Mouse (Mus musculus): ENCODE measurements at regions not wholly inside any gene's neighbourhood (a gene's known extent, or its start where the extent isn't known, plus 50 kb on each side); places are given as distances from the start of the nearest gene placed in this dataset.

DNA sequence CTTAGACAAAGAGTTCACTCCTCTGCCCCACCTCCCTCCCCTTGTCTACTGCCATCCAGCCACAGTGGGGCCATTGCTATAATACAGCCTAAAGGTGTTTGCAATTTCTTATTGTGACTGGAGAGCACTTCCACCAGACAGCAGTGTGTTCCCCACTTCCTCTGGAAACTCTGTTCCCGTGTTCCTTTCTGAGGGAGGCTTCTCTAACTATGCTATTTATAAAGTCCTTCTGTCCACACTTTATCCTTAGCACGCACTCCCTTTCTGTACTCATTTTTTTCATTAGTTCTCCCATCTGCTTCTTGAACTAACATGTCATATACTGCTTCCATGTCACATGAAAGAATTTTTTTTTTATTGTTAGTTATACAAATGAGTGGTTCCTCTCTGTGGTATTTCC is 52.0 kb upstream of the 4930432M17Rik start:
- no peak for DNase-seq (ENCODE audit: extremely low spot score in 1 of 2, low spot score in 1 of 2)

DNA sequence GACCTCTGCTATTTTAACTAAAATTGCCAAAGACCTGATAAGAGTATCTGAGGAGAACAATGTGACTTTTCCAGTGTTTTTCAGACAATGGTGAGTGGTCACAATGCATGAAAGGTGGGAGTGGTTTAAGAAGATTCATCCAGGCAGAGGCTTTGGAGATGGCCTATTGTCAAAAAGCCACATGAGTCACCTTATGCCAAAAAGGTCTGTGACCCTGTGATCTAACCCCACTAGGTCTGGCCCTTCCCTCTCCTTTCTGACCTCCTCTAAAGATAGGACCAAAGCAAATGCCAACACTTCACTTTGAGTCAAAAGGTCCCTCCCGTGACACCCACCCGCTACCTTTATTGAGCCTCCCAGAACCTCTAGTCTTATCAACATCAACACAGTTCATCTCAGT is 52.4 kb upstream of the 4930432M17Rik start:
- no peak for DNase-seq (ENCODE audit: extremely low spot score in 1 of 2, low spot score in 1 of 2)

DNA sequence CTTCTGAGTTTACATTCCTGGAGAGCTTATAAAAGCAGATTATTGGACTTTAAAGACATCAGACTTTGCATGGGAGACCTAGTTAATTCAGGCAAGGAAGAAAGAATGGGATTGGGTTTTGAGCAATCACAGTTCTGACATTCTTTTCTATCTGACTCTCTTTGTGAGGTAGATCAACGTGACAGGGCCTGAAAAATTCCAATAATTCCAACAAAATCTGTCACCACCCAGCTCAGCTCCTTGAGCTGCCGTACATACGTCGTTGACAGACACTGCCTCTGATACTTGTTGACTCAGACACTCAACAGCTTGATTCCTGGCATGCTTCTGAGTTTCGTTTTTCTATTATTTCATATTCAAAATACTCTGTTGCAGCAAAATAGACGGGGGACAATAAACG is 53.2 kb upstream of the 4930432M17Rik start:
- DNase-seq (ENCODE audit: extremely low spot score in 1 of 2, low spot score in 1 of 2) = no peak

DNA sequence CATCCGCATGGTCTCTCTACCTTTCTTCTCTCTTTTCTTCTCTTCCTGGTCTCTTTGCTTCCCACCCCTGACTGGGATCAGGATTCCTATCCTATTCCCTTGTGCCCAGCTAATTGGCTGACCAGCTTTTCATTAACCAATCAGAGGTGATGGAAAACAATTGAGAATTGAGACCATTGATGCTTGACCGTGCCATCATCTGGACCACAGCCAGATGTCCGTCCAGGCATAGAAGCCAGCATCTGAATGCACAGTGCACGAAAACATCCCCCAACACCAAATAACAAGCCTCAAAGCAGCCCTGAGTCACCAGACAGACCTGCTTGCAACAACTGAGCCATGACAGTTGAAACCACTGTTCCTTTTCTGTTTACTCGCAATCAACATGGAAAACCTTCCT is 54.5 kb upstream of the 4930432M17Rik start:
- no peak for DNase-seq (ENCODE audit: extremely low spot score in 1 of 2, low spot score in 1 of 2)

DNA sequence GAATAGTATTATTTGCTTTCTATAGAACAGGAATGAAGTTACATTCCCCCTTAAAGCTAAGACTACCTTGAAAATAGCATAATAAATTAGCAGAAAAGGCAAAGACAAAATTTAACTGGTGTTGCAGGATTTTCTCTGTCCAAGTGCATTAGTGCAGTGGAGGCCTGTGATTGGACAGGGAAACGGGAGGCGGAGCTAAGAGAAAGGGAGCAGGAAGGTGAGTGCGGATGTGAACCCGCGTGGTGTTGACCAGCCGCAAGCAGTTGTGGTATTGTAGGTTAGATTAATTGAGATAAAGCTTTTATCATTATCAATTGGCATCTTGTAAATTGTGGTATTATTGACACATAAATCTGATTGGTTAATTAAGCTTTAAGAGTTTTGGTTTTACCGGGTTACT is 55.8 kb upstream of the 4930432M17Rik start:
- no peak for DNase-seq (ENCODE audit: extremely low spot score in 1 of 2, low spot score in 1 of 2)

DNA sequence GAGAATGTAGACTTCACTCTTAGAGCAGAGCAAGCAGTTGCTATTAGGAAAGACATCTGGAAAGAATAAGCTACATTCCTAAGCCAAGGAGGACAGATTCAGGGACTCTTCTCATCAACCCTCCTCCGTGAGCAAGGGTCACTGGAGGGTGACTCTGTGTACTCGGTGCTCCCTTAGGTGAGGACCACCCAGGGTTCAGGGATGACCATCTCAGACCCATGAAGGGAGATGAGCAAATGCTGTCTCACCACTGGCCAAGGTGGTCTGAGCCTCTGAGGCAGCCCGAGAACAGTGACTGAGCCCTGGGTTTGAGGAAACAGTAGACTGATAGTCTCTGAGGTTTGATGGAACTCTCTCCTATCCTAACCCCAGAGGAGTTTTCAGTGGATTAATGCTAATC is 57.3 kb upstream of the 4930432M17Rik start:
- DNase-seq (ENCODE audit: extremely low spot score in 1 of 2, low spot score in 1 of 2) = no peak

DNA sequence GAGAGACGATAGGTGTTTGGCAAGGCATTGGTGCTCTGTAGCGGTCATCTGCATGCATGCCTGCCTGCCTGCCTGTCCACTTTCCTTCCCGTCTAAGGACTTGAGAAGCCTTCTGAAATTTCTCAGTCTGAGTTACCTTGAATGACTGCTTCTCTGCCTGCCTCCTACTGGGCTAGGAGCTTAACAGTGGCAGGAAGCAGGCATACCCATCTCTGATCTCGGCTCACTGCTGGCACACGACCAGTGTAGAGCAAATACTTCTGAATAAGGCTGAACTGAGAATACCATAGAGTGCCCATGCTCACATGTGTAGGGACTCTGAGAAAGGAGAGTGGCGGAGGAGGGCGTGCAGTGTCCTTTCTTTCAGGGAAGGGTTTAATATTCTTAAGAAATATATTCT is 60.7 kb upstream of the 4930432M17Rik start:
- no peak for DNase-seq (ENCODE audit: extremely low spot score in 1 of 2, low spot score in 1 of 2)

DNA sequence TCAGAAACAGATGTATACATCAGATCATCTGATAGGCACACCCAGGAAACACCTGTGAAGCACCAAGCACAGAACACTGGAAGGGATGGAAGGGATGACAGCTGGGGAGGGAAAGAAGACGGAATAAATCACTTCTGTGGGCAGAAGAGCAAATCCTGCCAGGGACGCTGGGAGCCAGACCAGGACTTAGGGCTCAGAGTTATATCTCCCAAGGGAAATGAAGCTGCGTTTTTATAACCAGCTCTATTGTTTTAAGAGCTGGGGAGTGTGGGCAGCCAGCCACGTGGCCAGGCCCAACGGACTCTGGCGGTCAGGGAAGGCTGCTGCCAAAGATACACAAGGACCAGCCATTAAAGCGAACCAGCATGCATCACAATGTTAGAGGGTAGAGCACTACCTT is 61.5 kb upstream of the 4930432M17Rik start:
- DNase-seq (ENCODE audit: extremely low spot score in 1 of 2, low spot score in 1 of 2) = no peak

DNA sequence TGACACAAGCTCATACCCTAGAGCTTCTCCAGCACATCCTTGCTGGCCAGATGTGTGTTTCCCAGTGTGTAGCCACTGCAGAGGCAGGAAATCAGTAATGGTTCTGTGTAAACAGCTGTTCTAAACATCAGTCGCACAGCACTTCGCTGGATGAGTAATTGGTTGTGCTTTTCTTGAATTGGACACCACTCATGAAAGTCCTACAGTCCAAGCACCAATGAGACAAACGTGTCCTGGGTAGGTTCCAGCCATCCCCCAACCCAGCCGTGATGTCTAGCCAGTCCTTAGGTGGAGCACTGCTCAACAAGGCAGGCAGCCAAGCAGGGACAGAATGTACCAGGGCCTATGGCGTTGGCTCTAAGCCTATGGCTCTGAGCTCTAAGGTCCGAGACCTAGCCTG is 65.8 kb upstream of the 4930432M17Rik start:
- no peak for DNase-seq (ENCODE audit: extremely low spot score in 1 of 2, low spot score in 1 of 2)

DNA sequence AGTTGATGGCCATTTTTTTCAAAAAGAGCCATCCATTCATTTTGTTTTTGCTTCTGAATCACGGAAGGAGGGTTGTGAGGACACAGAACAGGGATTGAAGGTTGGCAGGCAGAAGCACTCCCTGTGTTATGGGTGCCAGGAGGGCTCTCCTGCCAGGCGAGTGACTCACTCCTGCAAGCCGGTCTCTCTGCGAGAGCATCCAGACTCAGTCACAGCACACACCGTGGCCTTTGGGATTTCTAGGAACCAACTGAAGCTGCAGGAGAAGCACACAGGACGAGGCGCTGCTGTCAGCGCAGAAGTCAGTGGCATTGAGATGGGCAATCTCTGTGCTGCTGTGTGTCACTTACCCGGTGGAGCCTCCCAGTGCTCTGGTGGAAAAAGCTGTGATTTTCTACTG is 66.5 kb upstream of the 4930432M17Rik start:
- peak in 1 of 2 experiments; percentile 5 for DNase-seq (ENCODE audit: extremely low spot score in 1 of 2, low spot score in 1 of 2)

DNA sequence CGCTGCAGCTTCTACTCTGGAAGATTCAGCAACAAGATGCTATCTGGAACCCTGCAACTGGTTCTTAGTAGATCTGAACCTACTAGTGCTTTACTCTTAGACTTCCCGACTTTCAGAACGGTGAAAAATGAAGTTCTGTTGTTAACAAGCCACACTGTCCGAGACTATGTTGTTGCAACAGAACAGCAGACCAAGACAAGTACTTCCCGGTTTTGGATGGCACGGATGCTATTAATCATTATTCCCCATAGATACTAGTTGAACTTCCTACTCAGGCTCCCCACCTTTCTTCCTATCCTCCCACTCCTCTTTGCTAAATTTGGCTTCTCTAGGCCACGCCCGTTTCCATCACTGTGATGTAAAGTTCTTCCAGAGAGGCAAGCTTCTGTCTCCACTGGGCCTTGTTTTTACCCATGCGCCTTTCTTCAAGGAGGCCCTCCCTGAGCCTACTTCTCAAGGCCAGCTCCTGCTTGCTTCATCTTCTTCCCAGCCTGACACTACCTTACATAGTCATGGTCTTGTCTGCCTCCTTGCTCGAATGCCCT is 67.7 kb upstream of the 4930432M17Rik start:
- no peak for DNase-seq (ENCODE audit: extremely low spot score in 1 of 2, low spot score in 1 of 2)

DNA sequence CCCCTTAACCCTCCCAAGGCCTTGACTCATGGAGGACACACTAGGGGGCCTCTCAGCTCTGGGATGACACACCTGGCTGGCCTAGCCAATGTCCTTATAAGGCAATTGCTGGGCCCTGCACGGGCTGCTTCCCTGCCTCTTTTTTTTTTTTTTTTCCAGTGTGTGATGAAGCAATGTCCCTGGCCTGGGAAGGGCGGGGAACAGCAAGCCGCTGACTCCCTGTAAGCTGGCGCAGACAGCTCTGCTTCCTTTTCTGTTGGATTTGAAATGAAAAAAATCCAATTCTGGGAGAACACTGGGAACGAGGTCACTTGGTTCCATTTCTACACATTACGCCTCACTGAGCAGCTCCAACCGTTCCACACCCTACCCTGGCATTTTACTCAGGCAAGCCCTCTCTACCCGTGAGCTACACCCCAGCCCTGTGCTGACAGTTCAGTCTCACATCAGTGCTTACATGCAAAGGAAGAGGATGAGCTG is 68.4 kb upstream of the 4930432M17Rik start:
- DNase-seq (ENCODE audit: extremely low spot score in 1 of 2, low spot score in 1 of 2) = no peak

DNA sequence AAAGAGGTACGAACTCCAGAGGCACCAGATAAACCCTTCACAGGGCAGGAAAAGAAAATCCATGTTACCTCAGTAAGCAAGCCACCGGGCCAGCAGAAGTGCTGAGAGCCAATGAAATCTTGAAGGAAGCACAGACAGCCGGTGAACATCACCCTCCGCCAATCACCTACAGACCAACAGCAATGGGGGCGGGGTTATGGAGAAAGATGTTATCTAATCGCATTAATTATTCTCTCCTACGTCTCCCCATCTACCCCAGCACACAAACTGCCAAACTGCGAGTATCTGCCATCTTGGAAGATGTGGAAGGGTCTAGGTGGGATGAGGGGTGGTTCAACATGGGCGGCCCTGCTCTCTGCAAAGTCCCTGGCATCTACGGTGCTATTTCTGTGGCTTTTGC is 68.6 kb upstream of the Slc44a3 start:
- no peak for DNase-seq (ENCODE audit: extremely low spot score in 1 of 2, low spot score in 1 of 2)

DNA sequence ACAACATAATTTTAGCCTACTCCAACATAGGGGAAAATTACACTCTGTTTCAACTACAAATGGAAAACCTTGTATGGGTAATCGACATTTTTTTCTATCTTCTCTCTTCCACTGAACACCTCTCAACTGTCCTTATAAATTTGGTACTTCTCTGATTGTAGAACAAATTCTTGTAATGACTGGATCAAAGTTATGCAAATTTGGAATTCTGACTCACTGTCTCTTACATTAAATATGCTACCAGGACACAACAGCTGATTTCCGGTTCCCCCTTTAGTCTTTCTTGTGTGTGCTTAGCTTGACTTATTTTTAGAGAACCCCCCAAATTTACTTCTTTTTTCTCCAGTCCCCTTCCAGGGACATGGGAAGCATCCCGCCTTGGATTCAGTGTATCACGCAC is 68.2 kb upstream of the Slc44a3 start:
- no peak for DNase-seq (ENCODE audit: extremely low spot score in 1 of 2, low spot score in 1 of 2)

DNA sequence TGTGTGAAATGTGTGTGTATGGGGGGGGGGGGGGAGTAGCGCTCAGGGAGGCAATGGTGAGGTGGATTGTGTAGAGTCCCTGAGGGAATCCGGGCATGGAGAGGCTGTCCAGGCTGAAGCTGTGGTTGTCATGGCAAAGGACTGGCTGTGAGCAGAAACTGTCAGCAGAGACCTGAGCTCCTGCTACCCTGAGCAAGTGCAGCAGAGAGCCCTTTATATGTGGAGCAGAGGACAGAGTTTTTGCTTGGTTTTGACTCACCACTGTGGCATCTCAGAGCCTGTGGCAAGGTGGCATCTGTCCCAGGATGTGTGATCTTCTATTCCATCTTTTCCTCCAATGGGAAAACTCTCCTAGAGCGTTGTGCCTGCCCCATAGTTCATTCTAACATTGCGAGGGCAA is 65.8 kb upstream of the Slc44a3 start:
- DNase-seq (ENCODE audit: extremely low spot score in 1 of 2, low spot score in 1 of 2) = no peak

DNA sequence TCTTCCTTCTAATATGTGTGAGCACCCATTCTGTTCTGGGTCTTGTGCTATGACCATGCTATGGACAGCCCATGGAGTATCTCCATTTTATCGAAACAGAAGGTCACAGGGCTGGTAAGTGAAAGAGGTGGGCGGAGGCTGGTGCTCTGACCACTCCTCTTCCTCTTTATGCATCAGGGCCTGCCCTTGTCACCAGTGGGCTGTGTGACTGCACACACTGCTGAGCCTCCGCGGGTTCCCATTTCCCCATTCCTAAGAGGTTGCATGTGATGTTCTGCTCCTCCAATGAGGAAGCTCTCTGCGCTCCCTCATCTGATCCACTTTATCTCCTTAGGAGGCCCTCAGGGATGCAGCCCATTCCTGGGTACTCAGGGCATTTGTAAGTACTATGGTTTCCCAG is 65.0 kb upstream of the Slc44a3 start:
- DNase-seq (ENCODE audit: extremely low spot score in 1 of 2, low spot score in 1 of 2) = no peak

DNA sequence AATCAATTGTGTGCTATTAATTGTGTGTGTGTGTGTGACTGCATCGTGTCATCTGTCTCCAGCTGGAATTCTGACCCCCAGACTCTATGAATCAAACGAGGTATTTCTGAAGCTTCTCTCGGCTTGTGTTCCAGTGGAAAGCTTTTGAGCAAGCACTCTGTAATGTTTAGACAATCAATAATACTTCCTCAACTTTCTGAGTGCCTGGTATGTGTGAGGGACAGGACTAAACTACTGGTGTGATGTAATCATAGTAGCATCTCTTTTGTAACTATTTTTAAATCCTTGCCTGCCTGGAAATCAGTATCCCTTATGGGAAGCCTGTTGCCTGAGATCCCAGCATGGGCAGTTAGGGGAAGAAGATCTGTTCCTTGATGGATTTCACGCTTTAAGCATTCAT is 62.4 kb upstream of the Slc44a3 start:
- no peak for DNase-seq (ENCODE audit: extremely low spot score in 1 of 2, low spot score in 1 of 2)

DNA sequence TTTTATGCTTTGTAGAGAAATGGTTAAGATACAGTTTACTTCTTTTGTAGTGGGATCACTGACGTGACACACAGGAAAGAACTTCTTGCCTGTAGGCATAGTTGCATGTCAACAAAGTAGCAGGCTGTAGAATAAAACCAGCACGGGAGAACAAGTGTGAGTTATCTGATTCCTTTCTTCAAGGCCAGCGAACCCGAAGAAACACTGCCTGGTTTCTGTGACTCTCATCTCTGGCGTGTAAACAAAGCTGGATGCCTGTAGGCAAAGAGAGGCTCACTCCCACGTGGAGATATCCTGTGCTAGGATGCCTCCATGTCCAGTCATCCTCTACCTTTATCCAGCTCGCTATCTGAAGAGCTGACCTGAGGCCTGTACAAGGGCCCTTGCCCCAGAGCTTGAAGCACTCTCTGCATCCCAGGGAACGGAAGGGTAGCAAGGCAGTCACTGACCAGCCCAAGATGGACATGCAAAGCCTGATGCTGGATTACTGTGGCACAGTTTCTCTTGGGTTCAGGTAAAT is 61.5 kb upstream of the Slc44a3 start:
- no peak for DNase-seq (ENCODE audit: extremely low spot score in 1 of 2, low spot score in 1 of 2)

DNA sequence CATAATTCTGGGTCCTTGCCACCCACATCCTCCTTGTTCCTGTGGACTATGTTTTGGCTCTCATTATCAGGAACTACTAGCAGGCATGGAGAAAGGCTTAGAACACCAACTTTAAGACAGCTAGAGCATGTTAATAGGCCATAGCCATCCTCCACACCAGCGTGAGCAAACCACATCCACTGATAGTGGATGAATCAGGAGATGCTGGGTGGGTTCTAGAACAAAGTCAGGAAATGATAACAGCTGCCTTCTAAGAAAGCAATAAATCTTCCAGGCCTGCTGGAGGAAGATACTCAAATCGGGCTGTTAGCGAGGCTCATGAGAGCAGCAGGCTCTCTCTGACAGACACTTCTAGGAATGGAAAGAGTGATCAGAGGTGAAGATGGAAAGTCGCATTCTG is 60.9 kb upstream of the Slc44a3 start:
- DNase-seq (ENCODE audit: extremely low spot score in 1 of 2, low spot score in 1 of 2) = no peak

DNA sequence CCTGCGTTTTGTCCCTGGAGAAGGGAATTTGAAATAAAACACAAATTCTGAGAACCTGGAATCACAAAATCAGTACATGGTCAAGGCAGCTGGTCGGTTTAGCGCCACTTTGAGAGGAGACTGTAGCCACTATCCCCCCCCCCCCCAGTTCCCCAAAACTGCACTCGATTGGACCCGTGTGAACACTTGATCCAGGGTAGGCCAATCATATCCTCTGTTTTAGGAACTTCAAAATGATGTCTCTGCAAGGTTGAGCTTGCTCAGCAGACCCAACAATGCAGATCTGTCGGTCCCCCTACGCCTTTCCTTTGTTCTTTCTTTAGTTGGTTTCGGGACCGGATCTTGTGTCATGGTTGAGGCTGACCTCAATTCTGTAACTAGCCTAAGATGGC is 57.3 kb upstream of the Slc44a3 start:
- no peak for DNase-seq (ENCODE audit: extremely low spot score in 1 of 2, low spot score in 1 of 2)

DNA sequence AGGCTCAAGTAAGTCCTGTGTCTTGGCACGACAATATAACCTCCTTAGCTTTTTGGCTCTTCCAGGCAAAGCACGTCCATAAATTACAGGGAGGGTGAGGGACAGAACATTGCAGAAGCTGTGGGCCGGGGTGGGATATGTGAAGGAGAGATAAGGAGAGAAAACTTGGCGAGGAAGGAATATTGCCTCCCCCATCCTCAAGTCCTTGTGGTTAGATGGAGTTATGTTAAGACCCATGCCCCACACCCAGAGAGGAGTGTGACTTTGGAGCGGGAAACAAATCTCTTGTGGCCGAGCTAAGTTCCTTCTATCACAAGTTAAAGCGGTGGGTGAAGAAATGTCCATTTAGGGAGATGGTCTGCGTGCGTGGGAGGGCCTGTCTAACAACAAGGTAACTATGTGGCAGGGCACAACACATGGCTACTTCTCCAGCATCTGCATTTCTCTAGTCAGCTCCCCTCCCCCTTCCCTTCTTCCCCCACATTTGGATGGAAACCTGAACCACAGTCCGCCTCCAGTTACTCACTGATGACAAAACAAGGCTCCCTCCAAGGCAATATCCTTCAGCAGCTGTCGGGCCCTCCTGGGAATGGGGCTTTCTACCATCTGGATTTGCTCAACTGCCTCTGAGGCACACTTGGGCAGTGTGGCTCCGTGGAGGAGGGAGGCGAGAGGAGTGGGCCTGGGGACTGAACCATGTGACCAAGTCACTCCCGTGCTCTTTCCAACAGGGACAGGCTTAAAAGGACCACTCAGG is 56.7 kb upstream of the Slc44a3 start:
- no peak for DNase-seq (ENCODE audit: extremely low spot score in 1 of 2, low spot score in 1 of 2)

DNA sequence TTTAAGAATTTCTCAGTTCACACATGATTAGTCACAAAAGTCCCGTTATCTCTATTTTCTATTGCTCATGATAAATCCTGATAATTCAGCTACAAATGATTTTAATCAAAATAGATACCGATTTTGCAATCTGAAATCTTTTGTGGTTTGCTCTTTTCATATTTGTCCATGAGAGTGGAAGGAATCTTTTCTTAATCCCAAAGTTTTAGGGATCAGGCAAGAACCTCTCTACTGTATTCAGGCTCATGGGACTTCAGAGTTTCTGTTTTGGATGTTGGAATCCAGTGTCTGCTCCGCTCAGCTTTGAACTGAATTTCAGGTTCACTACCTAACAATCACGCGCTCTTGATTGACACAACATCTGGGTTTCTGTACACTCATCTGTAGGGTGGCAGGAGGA is 53.1 kb upstream of the Slc44a3 start:
- no peak for DNase-seq (ENCODE audit: extremely low spot score in 1 of 2, low spot score in 1 of 2)
